Mouse (Mus musculus) heart, embryonic 16.5 days (tissue): Measurements from ENCODE around the gene Snf8. TPM values are rescaled to one million over a fixed set of nuclear protein-coding genes. Genes with fewer than 3 reads are reported as not detected.
A peak's percentile ranks its signal among the peaks of the same experiment; 100 is the strongest.

ENCODE experiments used
- ATAC-seq: fragments of 200-750 bp; cut with Nextera tagmentation; replicated peaks from 2 replicates; pipeline ENCODE4 v1.8.0; 2017; ENCODE audit warnings: moderate number of reproducible peaks; ENCODE audit not compliant: insufficient read depth, low FRiP score; ENCODE audit errors: extremely low read depth
- H3K27ac ChIP-seq: fragments of 300-500 bp; sonication (generic); 2 replicates; pipeline ENCODE4 v1.5.1; 2014; ENCODE audit warnings: mild to moderate bottlenecking, low read length, control low read depth, moderate library complexity
- H3K27me3 ChIP-seq: fragments of 300-500 bp; sonication (generic); 2 replicates; pipeline ENCODE4 v1.6.1; 2014; ENCODE audit warnings: low read length, mixed read lengths; ENCODE audit not compliant: control insufficient read depth, insufficient read depth
- H3K36me3 ChIP-seq: fragments of 300-500 bp; sonication (generic); 2 replicates; pipeline ENCODE4 v1.6.1; 2014; ENCODE audit not compliant: control insufficient read depth, insufficient read depth
- H3K4me1 ChIP-seq: fragments of 300-500 bp; sonication (generic); 2 replicates; pipeline ENCODE4 v1.6.1; 2014; ENCODE audit warnings: low read length, mixed read lengths; ENCODE audit not compliant: control insufficient read depth, insufficient read depth
- H3K4me2 ChIP-seq: fragments of 300-500 bp; sonication (generic); 2 replicates; pipeline ENCODE4 v1.6.1; 2014; ENCODE audit warnings: low read depth, mild to moderate bottlenecking, control low read depth, low read length
- H3K4me3 ChIP-seq: fragments of 300-500 bp; sonication (generic); 2 replicates; pipeline ENCODE4 v1.5.1; 2014; ENCODE audit warnings: mild to moderate bottlenecking, control low read depth, low read length
- H3K9ac ChIP-seq: fragments of 300-500 bp; sonication (generic); 2 replicates; pipeline ENCODE4 v1.6.1; 2014; ENCODE audit warnings: low read length, control low read depth
- H3K9me3 ChIP-seq: fragments of 300-500 bp; sonication (generic); replicated peaks from 2 replicates; pipeline ENCODE4 v1.6.1; 2016; ENCODE audit warnings: low read length; ENCODE audit not compliant: control insufficient read depth
- WGBS: fragments of 180-500 bp; shearing (Covaris S2); extraction: QIAGEN DNeasy Blood & Tissue Kit; methylation state at CpG from one replicate; pipeline ENCODE4 v1.1.7; 2014; 5-methylcytosine and 5-hydroxymethylcytosine counted together
- polyA plus RNA-seq: library from polyadenylated mRNA; unstranded; fragments of >200 nt; fragmentation: Nextera tagmentation; extraction: Ambion mirVana; gene quantifications from 2 replicates; pipeline ENCODE4 v1.2.1, GENCODE M21; 2015

Gene Snf8
- 69.3 and 72.0 TPM in 2 replicates for polyA plus RNA-seq

DNA sequence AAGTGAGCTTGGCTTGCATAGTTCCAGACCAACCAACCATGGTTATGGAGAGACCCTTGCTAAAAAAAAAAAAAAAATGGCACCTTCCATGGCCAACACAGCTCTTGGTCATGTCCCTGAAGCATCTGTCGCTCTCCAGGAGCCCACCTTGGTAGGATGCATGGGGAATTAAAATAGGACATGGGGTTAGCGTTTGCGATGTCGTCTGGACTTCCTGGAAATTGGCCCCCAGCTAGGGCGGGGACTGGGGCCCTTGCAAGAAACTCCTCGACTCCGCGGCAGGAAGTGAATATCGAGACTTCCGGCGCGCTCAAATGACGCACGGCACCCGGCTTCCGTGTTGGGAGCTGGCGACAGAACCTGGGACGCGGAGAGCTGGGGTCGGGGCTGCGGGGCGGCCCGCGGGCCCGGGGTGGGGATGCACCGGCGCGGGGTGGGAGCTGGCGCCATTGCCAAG lies at the start of gene Snf8:
TSS of gene Snf8 (plus strand) at position 290 of the 457 bp plus-strand sequence.
- under 1% methylated on average over 29 of the region's 29 CpGs for WGBS
- Histone ChIP-seq H3K27ac (peak within 1 kb of the TSS; percentile 61; the same call in 1 of the 2 replicates), H3K4me3 (peak within 1 kb of the TSS; percentile 81), H3K9ac (peak within 1 kb of the TSS; percentile 82), H3K36me3 (peaks cover 6% of the 10 kb centered on the region), H3K4me1 (peaks cover 7% of the 10 kb centered on the region; the same call in 1 of the 2 replicates), H3K4me2 (peak within 1 kb of the TSS; percentile 77), H3K27me3 (no peaks in the 10 kb centered on the region), H3K9me3 (no peaks in the 10 kb centered on the region)
- ATAC-seq, result peak; percentile 84

DNA sequence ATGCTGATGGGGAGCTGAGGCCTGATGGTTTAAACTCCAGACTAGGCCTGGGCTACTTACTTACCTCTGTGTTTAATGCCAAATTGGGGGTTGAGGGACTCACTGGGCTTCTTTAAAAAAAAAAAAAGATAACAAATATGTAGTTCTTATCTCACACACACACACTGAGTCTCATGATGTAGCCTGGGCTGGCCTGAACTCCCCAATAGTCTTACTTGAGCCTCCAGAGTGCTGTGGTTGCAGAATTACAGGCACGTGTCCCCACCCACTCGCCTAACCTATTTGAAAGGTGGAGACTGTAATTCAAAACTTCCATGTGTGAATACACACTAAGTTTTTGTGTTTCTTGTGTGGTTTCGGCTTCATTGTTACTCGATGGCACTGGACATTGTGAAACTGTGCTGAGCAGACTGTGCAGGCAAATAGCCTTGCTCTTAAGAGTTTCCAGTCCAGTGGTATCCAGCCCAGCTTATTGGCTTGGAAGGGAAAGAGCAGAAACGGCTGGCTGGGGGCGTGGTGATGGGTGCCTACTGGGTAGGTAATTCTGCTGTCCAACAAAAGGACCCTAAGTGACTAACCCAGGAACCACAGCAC lies 46.7 kb upstream of the Snf8 start:
- Histone ChIP-seq H3K9me3 (no peaks in the 10 kb centered on the region), H3K9ac (peak overlapping the region; percentile 42; the same call in 1 of the 2 replicates), H3K27ac (peak overlapping the region; percentile 88), H3K4me2 (peak overlapping the region; percentile 40), H3K4me3 (no peak overlapping the region), H3K27me3 (no peaks in the 10 kb centered on the region), H3K4me1 (peaks cover 54% of the 10 kb centered on the region), H3K36me3 (no peaks in the 10 kb centered on the region)
- no peak for ATAC-seq
- 60% methylated on average over 6 of the region's 6 CpGs for WGBS

- H3K27me3 ChIP-seq, result no peaks in the 10 kb centered on the region
- no peaks in the 10 kb centered on the region for H3K36me3 ChIP-seq
- peak overlapping the region; percentile 40 for H3K4me2 ChIP-seq
- H3K9me3 ChIP-seq, result no peaks in the 10 kb centered on the region
- H3K9ac ChIP-seq, result peak overlapping the region; percentile 42; the same call in 1 of the 2 replicates
- H3K27ac ChIP-seq, result peak overlapping the region; percentile 88
- WGBS, result 25% methylated on average over 9 of the region's 9 CpGs
- peaks cover 49% of the 10 kb centered on the region for H3K4me1 ChIP-seq
- no peak overlapping the region for H3K4me3 ChIP-seq
- ATAC-seq, result peak; percentile 79
Observed at GRCm38 (mm10) chr11:95988533-95988932, 46.2 kb upstream of the Snf8 start.

GRCm38 (mm10) chr11:95989864-95990263 lies 44.8 kb upstream of the Snf8 start:
- no peak overlapping the region for H3K4me3 ChIP-seq
- H3K9ac ChIP-seq, result no peak overlapping the region
- peaks cover 44% of the 10 kb centered on the region for H3K4me1 ChIP-seq
- WGBS, result 68% methylated on average over 8 of the region's 8 CpGs
- H3K4me2 ChIP-seq, result no peak overlapping the region
- ATAC-seq, result no peak
- no peaks in the 10 kb centered on the region for H3K27me3 ChIP-seq
- H3K27ac ChIP-seq, result no peak overlapping the region
- no peaks in the 10 kb centered on the region for H3K36me3 ChIP-seq
- H3K9me3 ChIP-seq, result no peaks in the 10 kb centered on the region

DNA sequence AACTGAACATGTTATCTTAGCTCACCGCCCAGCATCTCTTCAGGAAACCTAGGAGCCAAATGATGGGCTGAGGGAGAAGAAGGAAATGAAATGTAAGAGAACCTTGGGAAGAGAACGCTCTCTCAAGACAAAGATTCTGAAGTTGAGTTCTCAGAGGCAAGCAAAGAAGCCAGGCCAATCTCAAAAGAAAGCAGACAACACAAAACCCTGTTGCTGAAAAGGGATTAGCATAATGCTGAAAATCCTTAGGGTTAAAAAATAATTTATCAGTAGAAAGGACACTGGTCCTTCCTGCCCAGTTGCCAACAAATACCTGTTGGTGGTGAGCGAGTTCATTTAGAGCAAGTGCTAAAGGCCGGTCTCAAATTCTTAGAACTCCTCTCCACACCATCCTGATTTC lies 44.3 kb upstream of the Snf8 start:
- no peak for ATAC-seq
- peak overlapping the region; percentile 83 for H3K27ac ChIP-seq
- H3K9me3 ChIP-seq, result no peaks in the 10 kb centered on the region
- H3K4me2 ChIP-seq, result peak overlapping the region; percentile 86
- H3K4me1 ChIP-seq, result peaks cover 44% of the 10 kb centered on the region
- H3K27me3 ChIP-seq, result no peaks in the 10 kb centered on the region
- H3K4me3 ChIP-seq, result peak overlapping the region; percentile 65; the same call in 1 of the 2 replicates
- no peaks in the 10 kb centered on the region for H3K36me3 ChIP-seq
- 56% methylated on average over 4 of the region's 4 CpGs for WGBS
- peak overlapping the region; percentile 89 for H3K9ac ChIP-seq

GRCm38 (mm10) chr11:95990886-95991708 lies 43.6 kb upstream of the Snf8 start:
- no peaks in the 10 kb centered on the region for H3K9me3 ChIP-seq
- peak overlapping the region; percentile 89 for H3K9ac ChIP-seq
- H3K4me3 ChIP-seq, result peak overlapping the region; percentile 65
- 8% methylated on average over 48 of the region's 49 CpGs for WGBS
- peak overlapping the region; percentile 86 for H3K4me2 ChIP-seq
- H3K27ac ChIP-seq, result peak overlapping the region; percentile 83
- H3K36me3 ChIP-seq, result no peaks in the 10 kb centered on the region
- no peaks in the 10 kb centered on the region for H3K27me3 ChIP-seq
- H3K4me1 ChIP-seq, result peaks cover 44% of the 10 kb centered on the region
- ATAC-seq, result peak; percentile 60

DNA sequence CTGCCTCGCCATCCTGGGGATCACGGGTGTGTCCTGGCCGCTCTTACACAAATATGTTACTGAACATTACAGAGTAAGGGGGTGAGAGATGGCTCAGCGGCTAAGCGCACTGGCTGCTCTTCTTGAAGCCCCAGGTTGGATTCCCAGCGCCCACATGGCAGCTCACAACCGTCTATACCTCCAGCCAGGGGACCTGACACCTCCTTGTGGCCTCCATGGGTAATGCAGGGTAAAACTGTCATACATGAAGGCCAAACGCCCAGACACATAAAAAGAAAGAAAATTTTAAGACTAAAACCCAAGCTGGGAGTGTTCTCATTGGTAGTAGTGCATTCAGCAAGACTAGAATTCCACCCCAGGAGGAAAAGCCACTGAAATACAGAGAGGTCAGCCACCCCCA lies 40.5 kb upstream of the Snf8 start:
- Histone ChIP-seq H3K4me3 (no peak overlapping the region), H3K9me3 (no peaks in the 10 kb centered on the region), H3K9ac (no peak overlapping the region), H3K36me3 (peaks cover 2% of the 10 kb centered on the region; the same call in 1 of the 2 replicates), H3K27ac (no peak overlapping the region), H3K4me1 (peaks cover 27% of the 10 kb centered on the region), H3K4me2 (no peak overlapping the region), H3K27me3 (no peaks in the 10 kb centered on the region)
- no peak for ATAC-seq
- 93% methylated on average over 8 of the region's 8 CpGs for WGBS

- Histone ChIP-seq H3K4me1 (peaks cover 36% of the 10 kb centered on the region), H3K27ac (no peak overlapping the region; the same call in 1 of the 2 replicates), H3K27me3 (no peaks in the 10 kb centered on the region), H3K9ac (peak overlapping the region; percentile 95), H3K9me3 (no peaks in the 10 kb centered on the region), H3K36me3 (no peaks in the 10 kb centered on the region), H3K4me3 (peak overlapping the region; percentile 42), H3K4me2 (peak overlapping the region; percentile 99)
- no peak for ATAC-seq
- 7% methylated on average over 12 of the region's 12 CpGs for WGBS
Observed at GRCm38 (mm10) chr11:96003100-96003900, 31.4 kb upstream of the Snf8 start.
